Mouse (Mus musculus): ENCODE data around the gene Afg3l1. TPM values are rescaled to one million over a fixed set of nuclear protein-coding genes. Genes with fewer than 3 reads are reported as not detected.
A peak's percentile ranks its signal among the peaks of the same experiment; 100 is the strongest.
"Not testable (repeated sequence)": the region's sequence is repeated elsewhere in the genome, so short reads cannot be mapped to it uniquely, and the experiment has no call there.

Gene Afg3l1
- total RNA-seq, 2 experiments from 2014 or later, result 56.2 to 56.3 TPM

GRCm38 (mm10) chr8:123472991-123473390, 4.7 kb upstream of the Afg3l1 start:
- DNase-seq, result not testable (repeated sequence)

DNA sequence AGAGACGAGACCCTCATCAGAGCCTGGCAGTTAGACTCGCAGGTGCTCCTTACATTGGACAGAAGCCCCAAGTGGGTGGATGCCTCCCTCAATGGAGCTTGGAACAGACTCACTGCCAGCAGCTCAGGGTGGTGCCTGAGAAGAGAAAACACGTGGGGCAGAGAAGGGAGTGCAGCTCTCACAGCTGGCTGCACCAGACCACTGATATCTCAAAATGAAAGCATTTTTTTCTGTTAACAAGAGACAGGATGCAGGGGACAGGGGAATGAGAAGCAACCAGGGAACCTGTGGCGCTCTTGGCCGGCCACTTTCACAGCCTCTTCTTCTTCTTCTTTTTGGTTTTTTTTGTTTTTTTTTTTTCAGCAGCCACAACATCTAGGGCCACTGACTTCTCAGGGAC, 3.2 kb upstream of the Afg3l1 start:
- DNase-seq, result not testable (repeated sequence)

- DNase-seq, result peak; percentile 9
These were observed 579 bp upstream of the Afg3l1 start for GRCm38 (mm10) chr8:123476911-123477736.

- DNase-seq, result no peak
These were observed 934 bp downstream of the Afg3l1 start for GRCm38 (mm10) chr8:123478456-123479218.

DNA sequence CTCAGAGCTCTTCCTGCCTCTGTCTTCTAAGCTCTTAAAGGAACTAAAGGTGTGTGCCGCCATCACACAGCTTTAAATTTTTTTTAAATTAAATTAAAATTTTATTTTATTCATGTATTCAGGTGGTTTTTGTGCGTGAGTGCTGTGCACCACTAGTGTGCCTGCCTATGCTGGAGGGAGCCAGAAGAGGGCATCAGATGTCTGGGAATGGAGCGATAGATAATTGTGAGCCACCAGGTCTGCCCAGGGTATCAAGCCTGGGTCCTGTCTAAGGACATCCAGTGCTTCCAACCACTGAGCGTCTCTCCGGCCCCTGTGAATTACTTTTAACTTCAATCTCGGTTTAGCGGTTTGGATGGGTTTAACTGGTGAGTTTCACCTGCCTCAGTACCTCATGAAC, 4.9 kb downstream of the Afg3l1 start:
- no peak for DNase-seq

DNA sequence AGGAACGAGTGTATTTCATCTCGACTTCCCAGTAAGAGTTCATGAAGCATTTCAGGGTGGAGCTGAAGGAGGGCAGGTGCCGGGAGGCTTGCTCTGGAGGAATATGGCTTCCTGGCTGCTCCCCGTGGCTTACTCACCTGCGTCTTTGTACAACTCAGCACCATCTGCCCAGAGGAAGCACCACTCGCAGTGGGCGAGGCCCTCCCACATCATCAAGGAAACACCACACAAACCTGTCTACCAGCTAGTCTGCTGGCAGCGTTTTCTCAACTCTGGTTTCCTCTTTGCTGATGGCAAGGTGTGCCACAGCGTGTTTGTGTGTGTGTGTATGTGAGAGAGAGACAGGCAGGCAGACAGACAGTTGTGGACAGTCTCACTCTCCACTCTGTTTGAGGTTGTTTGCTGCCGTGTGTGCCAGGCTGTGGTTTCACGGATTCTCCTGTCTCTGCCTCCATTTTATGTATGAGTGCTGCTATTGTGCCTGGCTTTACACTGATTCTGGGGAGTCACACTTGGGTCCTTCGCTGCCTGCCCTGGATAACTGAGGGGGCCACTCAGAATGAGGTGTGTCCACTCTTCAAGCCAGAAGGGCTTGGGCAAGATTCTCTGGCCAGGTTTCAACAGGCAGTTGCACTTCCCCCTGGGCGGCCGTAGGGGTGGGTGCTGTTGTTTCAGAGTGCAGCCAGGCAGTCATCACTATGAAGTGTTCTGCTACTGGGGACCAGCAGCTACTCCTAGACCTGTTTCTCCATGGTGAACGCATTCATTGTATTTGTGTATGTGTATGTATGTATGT, 13.8 kb downstream of the Afg3l1 start:
- DNase-seq, result no peak

DNA sequence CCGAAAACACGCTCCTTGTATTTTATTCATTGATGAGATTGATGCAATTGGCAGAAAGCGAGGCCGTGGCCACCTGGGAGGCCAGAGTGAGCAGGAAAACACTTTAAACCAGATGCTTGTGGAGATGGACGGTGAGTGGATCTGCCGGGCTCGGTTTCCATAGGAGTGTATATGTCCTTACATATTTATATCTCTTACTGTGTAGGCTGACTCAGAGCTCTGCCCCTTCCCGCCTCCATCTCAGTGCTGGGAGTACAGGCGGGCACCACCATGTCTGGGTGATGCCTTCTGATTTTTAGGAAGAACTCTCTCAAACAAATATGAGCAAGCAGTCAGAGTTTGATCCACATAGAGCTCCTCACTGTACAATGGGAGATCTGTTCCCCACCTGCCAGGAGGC, 15.2 kb downstream of the Afg3l1 start:
- DNase-seq, result no peak

DNA sequence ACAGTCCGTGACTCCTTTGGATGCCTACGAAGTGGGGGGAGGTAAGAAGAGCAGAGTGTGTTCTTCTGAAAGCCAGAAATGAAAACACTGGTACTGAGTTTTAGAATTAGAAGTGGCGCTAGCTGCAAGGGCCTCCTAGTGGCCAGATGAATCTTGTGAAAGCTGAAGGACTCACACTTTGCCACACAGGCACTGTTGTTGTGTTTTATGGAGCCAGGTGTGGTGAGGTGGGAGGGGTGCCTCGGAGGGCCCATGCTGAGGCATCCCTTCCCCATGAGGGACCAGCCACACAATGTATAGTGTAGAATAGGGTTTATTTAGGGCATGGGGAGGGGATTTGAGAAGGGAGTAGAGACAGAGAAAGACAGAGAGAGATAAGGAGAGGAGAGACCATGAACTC, 20.0 kb downstream of the Afg3l1 start:
- no peak for DNase-seq

DNA sequence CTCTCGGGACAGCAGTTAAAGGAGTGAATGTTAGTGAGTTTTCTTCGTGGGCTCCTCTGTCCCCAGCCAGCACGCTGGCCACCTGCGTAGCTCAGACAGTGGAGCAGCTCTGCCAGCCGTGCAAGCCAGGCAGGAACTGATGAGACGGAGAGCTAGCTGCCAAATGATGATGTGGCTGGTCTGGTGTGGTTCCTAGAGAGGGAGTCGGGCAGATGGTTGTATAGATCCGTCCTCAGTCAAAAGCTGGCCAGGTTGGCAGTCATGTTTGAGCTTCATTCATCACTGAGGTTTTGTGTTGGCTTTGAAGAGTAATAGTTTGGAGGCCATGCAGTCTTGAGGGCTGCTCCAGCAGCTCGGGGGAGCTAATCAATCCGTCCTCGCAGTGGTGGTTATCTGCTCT, 21.3 kb downstream of the Afg3l1 start:
- no peak for DNase-seq

GRCm38 (mm10) chr8:123499556-123499955, 21.9 kb downstream of the Afg3l1 start:
- no peak for DNase-seq

DNA sequence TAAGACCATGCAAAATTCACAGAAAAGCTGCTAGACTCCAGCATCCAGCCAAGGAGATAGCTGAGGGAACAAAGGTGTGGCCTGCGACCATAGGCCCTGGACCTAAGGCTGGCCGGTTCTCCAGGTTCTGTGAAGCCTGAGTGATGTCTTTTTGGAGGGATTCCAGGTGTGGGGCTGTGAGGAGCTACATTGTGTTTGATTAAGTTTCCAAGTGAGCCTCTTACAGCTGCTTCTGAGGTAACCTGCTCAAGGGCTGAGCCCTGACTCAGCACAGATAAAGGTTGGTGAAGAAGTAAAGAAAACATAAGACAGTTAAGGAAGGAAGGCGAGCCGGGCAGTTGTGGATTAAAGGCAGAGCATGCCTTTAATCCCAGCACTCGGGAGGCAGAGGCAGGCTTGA, 24.5 kb downstream of the Afg3l1 start:
- DNase-seq, result no peak

DNA sequence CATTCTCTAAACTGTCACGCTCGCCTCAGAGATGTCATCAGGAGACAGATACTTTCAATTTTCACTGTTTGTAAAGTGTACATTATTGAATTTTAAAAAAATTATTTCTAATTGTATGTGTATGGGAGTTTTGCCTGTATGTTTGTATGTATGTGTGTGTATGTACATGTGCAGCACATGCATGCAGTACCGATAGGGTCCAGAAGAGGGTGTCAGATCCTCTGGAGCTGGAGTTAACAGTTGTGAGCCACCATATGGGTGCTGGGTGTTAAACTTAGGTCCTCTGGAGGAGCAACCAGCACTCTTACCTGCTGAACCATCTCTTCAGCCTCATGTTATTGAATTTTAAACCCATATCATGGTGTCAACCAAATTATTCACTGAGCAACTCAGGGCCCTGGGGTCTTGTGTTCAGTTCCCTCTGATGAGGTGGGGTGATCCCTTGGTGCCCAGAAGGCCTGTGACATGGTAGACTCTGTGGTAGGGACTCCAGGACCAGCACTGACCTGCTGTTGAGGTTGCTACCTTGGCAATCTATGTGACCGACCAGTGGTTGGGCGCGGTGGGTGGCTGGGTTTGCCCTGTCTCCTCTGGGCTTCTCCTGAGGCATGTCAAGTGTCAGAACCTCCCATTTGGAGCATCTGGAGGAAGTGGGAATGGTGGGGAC, 26.2 kb downstream of the Afg3l1 start:
- no peak for DNase-seq

DNA sequence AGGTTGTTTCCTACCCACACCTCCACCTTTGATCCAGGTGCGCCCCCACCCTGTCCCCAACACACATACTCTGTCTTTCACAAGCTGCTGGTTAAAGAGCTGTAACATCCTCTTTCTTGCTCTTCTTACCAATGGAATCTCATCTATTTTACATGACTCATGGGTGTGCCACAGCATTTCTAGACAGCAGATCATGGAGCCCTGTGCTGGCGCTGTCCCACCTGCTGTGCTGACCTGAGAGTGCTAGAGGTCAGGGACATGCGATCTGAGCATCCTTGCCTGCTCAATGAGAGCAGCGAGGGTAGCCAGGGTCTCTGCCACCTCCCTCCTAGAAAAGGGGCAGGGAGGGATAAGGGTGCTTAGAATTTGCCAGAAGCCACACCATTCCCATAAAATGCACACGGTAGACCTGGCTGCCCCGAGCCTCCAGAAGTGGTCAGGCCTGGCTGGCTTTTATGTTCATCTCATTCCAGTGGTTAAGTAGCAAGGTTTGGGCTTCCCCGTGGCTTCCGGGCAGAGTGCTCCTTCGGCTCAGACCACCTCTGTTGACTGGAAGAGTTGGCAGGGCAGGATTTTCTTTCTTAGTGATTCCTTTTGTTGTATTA, 27.0 kb downstream of the Afg3l1 start:
- no peak for DNase-seq

GRCm38 (mm10) chr8:123505267-123505666, 27.6 kb downstream of the Afg3l1 start:
- DNase-seq, result no peak

GRCm38 (mm10) chr8:123505695-123506094, 28.0 kb downstream of the Afg3l1 start:
- no peak for DNase-seq

GRCm38 (mm10) chr8:123507153-123507552, 29.4 kb downstream of the Afg3l1 start:
- no peak for DNase-seq

DNA sequence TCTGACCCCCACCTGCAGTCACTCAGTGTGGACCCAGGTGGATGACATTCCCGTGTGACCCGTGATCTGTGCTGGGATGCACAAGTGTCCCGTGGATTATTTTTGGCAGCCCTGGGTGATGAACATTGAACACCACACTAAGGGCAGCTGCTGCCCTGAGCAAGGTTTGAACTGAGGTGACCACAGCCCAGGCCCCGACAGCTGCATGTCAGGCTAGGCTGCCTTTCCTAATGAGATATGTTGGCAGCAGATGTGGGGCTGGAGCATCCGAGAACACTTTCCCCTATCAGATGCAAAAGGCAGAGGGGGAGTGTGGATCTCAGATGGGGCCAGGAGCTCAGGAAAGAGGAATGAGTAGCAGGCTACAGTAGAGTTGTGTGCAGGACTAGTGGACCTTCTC, 33.1 kb downstream of the Afg3l1 start:
- no peak for DNase-seq

GRCm38 (mm10) chr8:123514136-123514535, 36.4 kb downstream of the Afg3l1 start:
- no peak for DNase-seq

GRCm38 (mm10) chr8:123514781-123515539, 37.3 kb downstream of the Afg3l1 start, which contains the start of gene Dbndd1:
Dbndd1 (minus strand) TSS chr8:123515463.
- peak; percentile 48 for DNase-seq

DNA sequence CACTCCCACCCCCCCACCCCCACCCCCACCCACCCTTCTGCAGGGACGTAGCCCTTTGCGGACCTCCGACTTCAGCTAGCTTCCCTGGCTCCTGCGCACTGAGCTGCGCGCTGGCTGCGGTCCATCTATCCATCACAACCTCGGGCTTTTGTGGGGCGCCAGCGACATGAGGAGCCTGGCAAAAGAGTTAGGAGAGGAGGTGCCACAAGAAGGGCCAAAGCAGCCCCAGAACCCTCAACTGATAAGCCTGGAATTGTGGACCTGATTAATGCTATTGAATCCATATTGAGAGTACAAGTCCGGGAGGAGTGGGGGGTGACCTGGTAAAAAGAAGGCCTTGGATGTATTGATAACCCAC, 37.8 kb downstream of the Afg3l1 start:
- DNase-seq, result no peak

DNA sequence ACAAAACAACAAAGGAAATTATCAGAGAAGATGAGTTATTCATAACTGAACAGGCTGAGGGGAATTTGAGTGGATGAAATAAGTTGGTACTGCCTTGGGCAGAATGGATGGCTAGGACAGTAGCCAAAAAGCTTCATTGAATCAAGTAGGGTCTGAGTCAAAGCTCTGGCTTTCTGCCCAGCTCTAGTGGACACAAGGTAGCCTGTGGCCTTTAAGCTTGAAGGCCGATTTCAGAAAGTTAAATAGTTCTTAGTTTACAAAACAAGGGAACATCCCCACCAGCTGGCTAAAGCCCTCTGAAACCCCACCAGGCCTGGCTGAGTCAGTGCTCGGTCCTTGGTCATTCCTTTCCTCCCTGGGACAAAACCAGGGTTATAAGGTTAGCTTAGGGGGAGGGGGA, 38.9 kb downstream of the Afg3l1 start:
- no peak for DNase-seq

Data from heart, postnatal 4 days (tissue).